Mouse (Mus musculus) ES-Bruce4 (cell line): ENCODE results near the gene Nipbl.

Source experiments
- EP300 ChIP-seq: IDR thresholded peaks from 2 replicates; pipeline ENCODE4 v1.6.1; 2011; ENCODE audit warnings: low read depth, low read length; ENCODE audit not compliant: insufficient read depth
- POLR2A ChIP-seq: IDR thresholded peaks from one replicate; pipeline ENCODE4 v1.8.1; 2011; ENCODE audit warnings: low read length; ENCODE audit not compliant: insufficient read depth

DNA sequence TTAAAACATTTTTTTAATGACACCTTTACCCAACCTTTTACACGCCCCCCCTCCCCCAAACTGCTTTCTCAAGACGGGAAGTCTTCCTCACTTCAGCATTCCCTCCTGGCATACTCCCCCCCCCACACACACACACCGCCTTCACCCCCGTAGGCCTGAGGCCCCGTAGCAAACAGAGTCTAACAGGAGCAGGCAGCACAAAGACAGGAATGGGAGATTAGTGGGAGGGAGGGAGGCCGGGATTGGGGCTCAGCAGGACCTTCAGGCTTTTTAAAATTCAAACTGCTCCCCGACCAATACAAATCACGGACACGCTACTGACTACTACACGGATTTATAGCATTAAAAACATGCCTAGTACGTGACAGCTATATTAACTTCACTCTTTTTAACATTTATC, 2.1 kb downstream of the Nipbl start:
- no peak for TF ChIP-seq EP300
- TF ChIP-seq POLR2A = no peak
